Mouse (Mus musculus) forebrain, embryonic 16.5 days (tissue): ENCODE data around the gene Ttbk2. TPM values are rescaled to one million over a fixed set of nuclear protein-coding genes. Genes with fewer than 3 reads are reported as not detected.

Experiments
- ATAC-seq: fragments of 200-750 bp; cut with Nextera tagmentation; 2 replicates; pipeline ENCODE4 v1.8.0; 2017; ENCODE audit warnings: mild to moderate bottlenecking, moderate library complexity
- H3K27ac ChIP-seq: fragments of 300-500 bp; sonication (generic); 2 replicates; pipeline ENCODE4 v1.5.1; 2014; ENCODE audit warnings: low read length, control low read depth
- H3K27me3 ChIP-seq: fragments of 300-500 bp; sonication (generic); replicated peaks from 2 replicates; pipeline ENCODE4 v1.6.1; 2014; ENCODE audit warnings: low read length; ENCODE audit not compliant: control insufficient read depth, insufficient read depth
- H3K36me3 ChIP-seq: fragments of 300-500 bp; sonication (generic); 2 replicates; pipeline ENCODE4 v1.6.1; 2014; ENCODE audit not compliant: control insufficient read depth, insufficient read depth
- H3K4me1 ChIP-seq: fragments of 300-500 bp; sonication (generic); replicated peaks from 2 replicates; pipeline ENCODE4 v1.6.1; 2014; ENCODE audit warnings: low read length; ENCODE audit not compliant: control insufficient read depth, insufficient read depth
- H3K4me2 ChIP-seq: fragments of 300-500 bp; sonication (generic); 2 replicates; pipeline ENCODE4 v1.6.1; 2014; ENCODE audit warnings: mild to moderate bottlenecking, low read length, control low read depth
- H3K4me3 ChIP-seq: fragments of 300-500 bp; sonication (generic); replicated peaks from 2 replicates; pipeline ENCODE4 v1.5.1; 2014; ENCODE audit warnings: mild to moderate bottlenecking, low read length, control low read depth
- H3K9ac ChIP-seq: fragments of 300-500 bp; sonication (generic); replicated peaks from 2 replicates; pipeline ENCODE4 v1.6.1; 2014; ENCODE audit warnings: low read depth, low read length, control low read depth
- H3K9me3 ChIP-seq: fragments of 300-500 bp; sonication (generic); 2 replicates; pipeline ENCODE4 v1.6.1; 2016; ENCODE audit warnings: low read length; ENCODE audit not compliant: control insufficient read depth
- WGBS: fragments of 180-500 bp; shearing (Covaris S2); extraction: QIAGEN DNeasy Blood & Tissue Kit; methylation state at CpG from one replicate; pipeline ENCODE4 v1.1.7; 2014; 5-methylcytosine and 5-hydroxymethylcytosine counted together
- polyA plus RNA-seq: library from polyadenylated mRNA; unstranded; fragments of >200 nt; fragmentation: Nextera tagmentation; extraction: Ambion mirVana; gene quantifications from 2 replicates; pipeline ENCODE4 v1.2.1, GENCODE M21; 2015

Gene Ttbk2
- polyA plus RNA-seq, 1 experiment from 2014 or later, result 12.5 TPM

DNA sequence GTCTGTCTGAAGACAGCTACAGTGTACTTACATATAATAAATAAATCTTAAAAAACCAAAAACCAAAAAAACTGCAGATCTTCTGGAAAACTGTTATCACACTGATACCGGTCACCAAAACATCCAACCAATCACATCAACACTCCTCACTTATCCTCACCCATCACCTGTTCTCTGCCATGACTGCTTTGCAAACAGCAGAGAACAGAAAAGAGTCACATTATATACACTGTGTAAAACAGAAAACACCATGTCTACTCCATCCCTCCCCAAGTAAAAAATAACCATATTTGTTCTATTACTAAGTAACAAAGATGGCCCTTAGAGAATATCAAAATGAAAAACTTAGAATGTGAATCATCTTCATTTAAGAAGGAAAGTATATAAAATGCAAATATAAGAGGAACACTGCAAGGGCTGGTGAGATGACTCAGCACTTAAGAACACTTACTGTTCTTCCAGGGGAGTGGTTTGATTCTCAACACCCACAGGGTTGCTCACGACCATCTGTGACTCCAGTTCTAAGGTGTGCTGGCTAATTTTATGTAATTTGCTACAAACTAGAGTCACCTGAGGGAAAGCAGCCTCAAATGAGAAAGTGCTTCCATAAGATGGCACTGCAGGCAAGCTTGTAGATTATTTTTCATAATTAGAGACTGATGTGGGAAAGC is 80.0 kb downstream of the Ttbk2 start:
- Histone ChIP-seq H3K4me3 (no peak overlapping the region), H3K27me3 (no peaks in the 10 kb centered on the region), H3K9ac (no peak overlapping the region), H3K4me1 (no peaks in the 10 kb centered on the region), H3K27ac (no peak overlapping the region), H3K9me3 (no peaks in the 10 kb centered on the region), H3K36me3 (peaks cover 8% of the 10 kb centered on the region), H3K4me2 (no peak overlapping the region)
- WGBS, result 92% methylated on average over 2 of the region's 2 CpGs
- ATAC-seq, result no peak

DNA sequence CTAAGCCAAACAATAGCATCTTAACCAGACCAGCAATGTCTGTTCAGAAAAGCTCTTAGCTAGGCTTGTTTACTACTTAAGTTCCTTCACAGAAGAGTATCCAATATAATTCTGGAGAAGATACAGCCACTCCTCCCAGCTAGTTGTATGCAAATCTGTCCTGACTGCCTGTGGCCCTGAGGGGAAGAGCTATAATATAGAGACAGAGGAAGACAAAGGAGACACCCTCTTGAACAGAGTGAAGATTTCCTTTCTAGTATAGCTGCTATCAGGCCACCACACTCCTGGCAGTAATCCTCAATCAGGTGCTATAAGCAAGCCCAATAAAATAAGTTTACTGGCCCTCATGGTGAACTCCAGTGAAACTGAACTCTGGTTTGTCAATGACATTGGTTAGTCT is 88.5 kb downstream of the Ttbk2 start:
- Histone ChIP-seq H3K4me3 (no peak overlapping the region), H3K27me3 (no peaks in the 10 kb centered on the region), H3K9me3 (no peaks in the 10 kb centered on the region), H3K4me1 (no peaks in the 10 kb centered on the region), H3K4me2 (no peak overlapping the region), H3K36me3 (peaks cover 9% of the 10 kb centered on the region), H3K27ac (no peak overlapping the region), H3K9ac (no peak overlapping the region)
- ATAC-seq, result no peak

DNA sequence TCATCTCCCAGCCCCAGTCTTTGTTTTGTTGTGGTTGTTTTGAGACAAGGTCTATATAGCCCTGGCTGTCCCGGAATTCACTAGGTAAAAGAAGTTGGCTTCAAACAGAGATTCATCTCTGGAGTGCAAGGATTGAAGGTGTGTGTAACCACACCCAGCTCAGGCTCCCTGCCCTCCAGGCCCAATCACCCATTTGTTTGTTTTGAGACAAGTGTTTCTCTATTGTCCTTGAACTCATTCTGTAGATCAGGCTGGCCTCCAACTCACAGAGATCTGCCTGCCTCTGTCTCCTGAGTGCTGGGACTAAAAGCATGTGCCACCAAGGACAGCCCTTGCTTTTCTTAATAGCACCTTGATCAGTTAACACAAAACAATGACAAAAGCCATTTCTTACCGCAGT is 102.4 kb downstream of the Ttbk2 start:
- no peaks in the 10 kb centered on the region for H3K9me3 ChIP-seq
- no peak overlapping the region for H3K27ac ChIP-seq
- H3K4me3 ChIP-seq, result no peak overlapping the region
- no peak overlapping the region for H3K9ac ChIP-seq
- peaks cover 30% of the 10 kb centered on the region for H3K36me3 ChIP-seq
- no peaks in the 10 kb centered on the region for H3K4me1 ChIP-seq
- WGBS, result 97% methylated on average over 2 of the region's 2 CpGs
- ATAC-seq, result no peak
- H3K27me3 ChIP-seq, result no peaks in the 10 kb centered on the region
- no peak overlapping the region for H3K4me2 ChIP-seq

DNA sequence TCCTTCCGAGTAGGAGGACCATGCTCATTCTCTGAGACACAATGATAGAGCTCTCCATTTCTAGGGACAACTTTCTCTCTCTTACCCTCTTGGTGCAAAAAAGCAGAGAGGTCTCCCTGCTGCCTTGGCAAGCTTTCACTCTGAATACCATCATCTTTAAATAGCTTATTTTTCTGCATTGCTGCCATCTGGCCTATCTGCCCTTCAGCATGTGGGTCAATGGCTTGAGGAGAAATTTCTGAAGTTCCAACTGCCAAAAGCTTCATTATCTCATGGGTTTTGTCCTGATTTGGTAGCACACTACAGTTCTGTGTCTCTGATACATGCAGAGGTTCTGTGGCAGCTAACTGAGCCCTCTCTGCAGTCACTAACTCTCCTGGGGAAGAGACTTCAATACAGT is 104.9 kb downstream of the Ttbk2 start:
- H3K9ac ChIP-seq, result no peak overlapping the region
- H3K36me3 ChIP-seq, result peaks cover 29% of the 10 kb centered on the region

DNA sequence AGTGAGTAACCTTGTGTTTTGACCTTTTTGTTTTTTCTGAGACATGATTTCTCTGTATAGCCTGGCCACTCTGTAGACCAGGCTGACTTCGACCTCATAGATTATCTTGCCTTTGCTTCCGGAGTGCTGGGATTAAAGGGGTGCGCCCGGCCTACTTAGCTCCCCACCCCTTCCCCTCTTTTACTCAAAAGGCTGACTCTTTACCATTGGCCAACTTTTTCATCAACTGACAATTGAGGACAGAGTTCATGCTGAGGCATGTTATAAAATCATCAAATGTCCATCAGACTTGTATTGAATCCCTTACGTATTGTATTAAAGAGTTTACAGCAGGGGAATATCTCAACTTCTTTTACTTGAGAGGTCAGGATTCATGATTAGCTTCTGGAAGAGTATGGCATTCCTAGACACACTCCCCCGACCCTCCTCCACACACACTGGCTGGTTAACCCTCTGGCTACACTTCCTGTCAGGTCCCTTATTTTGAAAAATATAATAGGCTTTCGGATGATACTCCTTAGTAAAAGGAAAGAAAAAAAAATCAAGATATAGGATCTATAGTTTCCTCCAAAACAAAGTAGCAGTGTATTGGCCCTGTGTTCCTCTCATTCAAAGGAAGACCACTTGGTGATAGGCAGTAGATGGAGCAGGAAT is 118.4 kb downstream of the Ttbk2 start:
- H3K27ac ChIP-seq, result peak overlapping the region; percentile 87
- H3K4me1 ChIP-seq, result peaks cover 27% of the 10 kb centered on the region
- no peak for ATAC-seq
- H3K4me3 ChIP-seq, result peak overlapping the region; percentile 56
- H3K36me3 ChIP-seq, result no peaks in the 10 kb centered on the region
- H3K4me2 ChIP-seq, result peak overlapping the region; percentile 98
- 36% methylated on average over 7 of the region's 7 CpGs for WGBS
- H3K27me3 ChIP-seq, result no peaks in the 10 kb centered on the region
- no peaks in the 10 kb centered on the region for H3K9me3 ChIP-seq
- H3K9ac ChIP-seq, result peak overlapping the region; percentile 72

More for the DNA sequence above, 104.9 kb downstream of the Ttbk2 start:
- Histone ChIP-seq H3K27ac (no peak overlapping the region), H3K4me1 (no peaks in the 10 kb centered on the region), H3K27me3 (no peaks in the 10 kb centered on the region), H3K9me3 (no peaks in the 10 kb centered on the region), H3K4me2 (no peak overlapping the region), H3K4me3 (no peak overlapping the region)
- ATAC-seq, result no peak
- 87% methylated on average over 1 of the region's 1 CpGs for WGBS

- Histone ChIP-seq H3K4me2 (peak overlapping the region; percentile 98), H3K4me3 (peak overlapping the region; percentile 56), H3K9ac (peak overlapping the region; percentile 72), H3K36me3 (peaks cover 1% of the 10 kb centered on the region; the same call in 1 of the 2 replicates), H3K4me1 (peaks cover 27% of the 10 kb centered on the region), H3K27ac (peak overlapping the region; percentile 87), H3K9me3 (no peaks in the 10 kb centered on the region), H3K27me3 (no peaks in the 10 kb centered on the region)
- WGBS, result 0% methylated on average over 61 of the region's 61 CpGs
- ATAC-seq, result peak; percentile 99
These were observed 119.1 kb downstream of the Ttbk2 start for GRCm38 (mm10) chr2:120731167-120731862.

- ATAC-seq, result peak; percentile 10
- under 1% methylated on average over 43 of the region's 50 CpGs for WGBS
- Histone ChIP-seq H3K4me3 (peak overlapping the region; percentile 56), H3K27me3 (no peaks in the 10 kb centered on the region), H3K27ac (peak overlapping the region; percentile 87), H3K9me3 (no peaks in the 10 kb centered on the region), H3K9ac (peak overlapping the region; percentile 72), H3K4me1 (peaks cover 27% of the 10 kb centered on the region), H3K36me3 (peaks cover 2% of the 10 kb centered on the region; the same call in 1 of the 2 replicates), H3K4me2 (peak overlapping the region; percentile 98)
These were observed 119.7 kb downstream of the Ttbk2 start for GRCm38 (mm10) chr2:120730639-120731166.

GRCm38 (mm10) chr2:120729775-120730585 is 120.4 kb downstream of the Ttbk2 start:
- Histone ChIP-seq H3K27ac (no peak overlapping the region), H3K27me3 (no peaks in the 10 kb centered on the region)
- 8% methylated on average over 23 of the region's 23 CpGs for WGBS

More at GRCm38 (mm10) chr2:120729775-120730585, 120.4 kb downstream of the Ttbk2 start:
- no peaks in the 10 kb centered on the region for H3K9me3 ChIP-seq
- H3K4me1 ChIP-seq, result peaks cover 27% of the 10 kb centered on the region
- H3K4me3 ChIP-seq, result peak overlapping the region; percentile 56
- H3K36me3 ChIP-seq, result peaks cover 7% of the 10 kb centered on the region; the same call in 1 of the 2 replicates
- no peak for ATAC-seq
- H3K9ac ChIP-seq, result peak overlapping the region; percentile 72
- H3K4me2 ChIP-seq, result peak overlapping the region; percentile 98
